Mouse (Mus musculus) embryonic fibroblast, embryonic 13.5 days (primary cell): ENCODE results near the gene Plekha4.

ENCODE experiments used
- CTCF ChIP-seq: IDR thresholded peaks from 2 replicates; pipeline ENCODE4 v1.5.1; 2011; ENCODE audit warnings: mild to moderate bottlenecking, control low read depth, low read length, moderate library complexity, borderline replicate concordance; ENCODE audit not compliant: insufficient read depth
- POLR2A ChIP-seq: IDR thresholded peaks from 2 replicates; pipeline ENCODE4 v1.6.1; 2011; ENCODE audit warnings: low read depth, mild to moderate bottlenecking, control low read depth, low read length, moderate library complexity

- TF ChIP-seq CTCF (no peak), POLR2A (no peak)
Observed at GRCm38 (mm10) chr7:45567112-45567779, 41.1 kb downstream of the Plekha4 start.
